Mouse (Mus musculus): ENCODE measurements around the gene Taar7e. TPM values are rescaled to one million over a fixed set of nuclear protein-coding genes. Genes with fewer than 3 reads are reported as not detected.
"Not testable (repeated sequence)": the region's sequence is repeated elsewhere in the genome, so short reads cannot be mapped to it uniquely, and the experiment has no call there.

Taar7e gene
- polyA plus RNA-seq, 1 experiment from 2014 or later: not detected

GRCm38 (mm10) chr10:24049210-24049609 is 11.8 kb downstream of the Taar7e start, which contains the start of gene Taar7f:
Taar7f (plus strand) TSS chr10:24049510.
- Histone ChIP-seq H3K9me3 (ENCODE audit: control insufficient read depth, low read depth, low read length) (no peaks in the 10 kb centered on the region), H3K27ac (ENCODE audit: low read length) (no peak within 1 kb of the TSS), H3K27me3 (ENCODE audit: control insufficient read depth, insufficient read depth, low read length) (no peaks in the 10 kb centered on the region), H3K4me2 (replicated peaks; ENCODE audit: low read depth, low read length) (no peak within 1 kb of the TSS), H3K36me3 (ENCODE audit: control insufficient read depth, insufficient read depth, low read length) (no peaks in the 10 kb centered on the region), H3K9ac (replicated peaks; ENCODE audit: low read depth, low read length) (no peak within 1 kb of the TSS), H3K4me3 (ENCODE audit: low read depth, low read length) (no peak within 1 kb of the TSS), H3K4me1 (ENCODE audit: control insufficient read depth, insufficient read depth, low read length) (no peaks in the 10 kb centered on the region)
- no peak for ATAC-seq (ENCODE audit: insufficient number of reproducible peaks, insufficient read depth, low FRiP score, low read depth)

- H3K4me1 ChIP-seq (ENCODE audit: control insufficient read depth, insufficient read depth, low read length): no peaks in the 10 kb centered on the region
- no peaks in the 10 kb centered on the region for H3K36me3 ChIP-seq (ENCODE audit: control insufficient read depth, insufficient read depth, low read length)
- no peak overlapping the region for H3K4me3 ChIP-seq (ENCODE audit: low read depth, low read length)
- no peak for ATAC-seq (ENCODE audit: insufficient number of reproducible peaks, insufficient read depth, low FRiP score, low read depth)
- H3K27ac ChIP-seq (ENCODE audit: low read length): no peak overlapping the region
- 39% methylated on average over 5 of the region's 5 CpGs for WGBS
- no peaks in the 10 kb centered on the region for H3K27me3 ChIP-seq (ENCODE audit: control insufficient read depth, insufficient read depth, low read length)
- H3K4me2 ChIP-seq (replicated peaks; ENCODE audit: low read depth, low read length): no peak overlapping the region
- H3K9me3 ChIP-seq (ENCODE audit: control insufficient read depth, low read depth, low read length): no peaks in the 10 kb centered on the region
- no peak overlapping the region for H3K9ac ChIP-seq (replicated peaks; ENCODE audit: low read depth, low read length)
Measured at GRCm38 (mm10) chr10:24052039-24052438, 14.6 kb downstream of the Taar7e start.

GRCm38 (mm10) chr10:24058986-24059385 is 21.6 kb downstream of the Taar7e start:
- ATAC-seq (ENCODE audit: insufficient number of reproducible peaks, insufficient read depth, low FRiP score, low read depth): no peak
- Histone ChIP-seq H3K9ac (replicated peaks; ENCODE audit: low read depth, low read length) (no peak overlapping the region), H3K27me3 (ENCODE audit: control insufficient read depth, insufficient read depth, low read length) (no peaks in the 10 kb centered on the region), H3K27ac (ENCODE audit: low read length) (no peak overlapping the region), H3K36me3 (ENCODE audit: control insufficient read depth, insufficient read depth, low read length) (no peaks in the 10 kb centered on the region), H3K4me2 (replicated peaks; ENCODE audit: low read depth, low read length) (no peak overlapping the region), H3K4me1 (ENCODE audit: control insufficient read depth, insufficient read depth, low read length) (no peaks in the 10 kb centered on the region), H3K9me3 (ENCODE audit: control insufficient read depth, low read depth, low read length) (no peaks in the 10 kb centered on the region), H3K4me3 (ENCODE audit: low read depth, low read length) (no peak overlapping the region)
- 87% methylated on average over 3 of the region's 3 CpGs for WGBS

GRCm38 (mm10) chr10:24074751-24075150 is 37.3 kb downstream of the Taar7e start:
- WGBS: 38% methylated on average over 2 of the region's 2 CpGs
- H3K9ac ChIP-seq (replicated peaks; ENCODE audit: low read depth, low read length); ATAC-seq (ENCODE audit: insufficient number of reproducible peaks, insufficient read depth, low FRiP score, low read depth): not testable (repeated sequence)

GRCm38 (mm10) chr10:24076200-24076599 is 38.8 kb downstream of the Taar7e start, which contains the start of gene Taar8a:
Taar8a (plus strand) TSS chr10:24076500.
- H3K27me3 ChIP-seq (ENCODE audit: control insufficient read depth, insufficient read depth, low read length); H3K27ac ChIP-seq (ENCODE audit: low read length); ATAC-seq (ENCODE audit: insufficient number of reproducible peaks, insufficient read depth, low FRiP score, low read depth); H3K9ac ChIP-seq (replicated peaks; ENCODE audit: low read depth, low read length); H3K9me3 ChIP-seq (ENCODE audit: control insufficient read depth, low read depth, low read length); H3K36me3 ChIP-seq (ENCODE audit: control insufficient read depth, insufficient read depth, low read length); H3K4me3 ChIP-seq (ENCODE audit: low read depth, low read length); H3K4me2 ChIP-seq (replicated peaks; ENCODE audit: low read depth, low read length); H3K4me1 ChIP-seq (ENCODE audit: control insufficient read depth, insufficient read depth, low read length): not testable (repeated sequence)
- WGBS: 89% methylated on average over 2 of the region's 4 CpGs

More at GRCm38 (mm10) chr10:24074751-24075150, 37.3 kb downstream of the Taar7e start:
- H3K27ac ChIP-seq (ENCODE audit: low read length); H3K36me3 ChIP-seq (ENCODE audit: control insufficient read depth, insufficient read depth, low read length); H3K9me3 ChIP-seq (ENCODE audit: control insufficient read depth, low read depth, low read length); H3K4me2 ChIP-seq (replicated peaks; ENCODE audit: low read depth, low read length); H3K4me1 ChIP-seq (ENCODE audit: control insufficient read depth, insufficient read depth, low read length); H3K27me3 ChIP-seq (ENCODE audit: control insufficient read depth, insufficient read depth, low read length); H3K4me3 ChIP-seq (ENCODE audit: low read depth, low read length): not testable (repeated sequence)

- no peak for ATAC-seq (ENCODE audit: insufficient number of reproducible peaks, insufficient read depth, low FRiP score, low read depth)
- 31% methylated on average over 3 of the region's 3 CpGs for WGBS
- H3K4me2 ChIP-seq (replicated peaks; ENCODE audit: low read depth, low read length): no peak overlapping the region
Measured at GRCm38 (mm10) chr10:24080166-24080565, 42.8 kb downstream of the Taar7e start.

GRCm38 (mm10) chr10:24085936-24086335 is 48.5 kb downstream of the Taar7e start:
- H3K4me1 ChIP-seq (ENCODE audit: control insufficient read depth, insufficient read depth, low read length): no peaks in the 10 kb centered on the region
- no peaks in the 10 kb centered on the region for H3K9me3 ChIP-seq (ENCODE audit: control insufficient read depth, low read depth, low read length)
- ATAC-seq (ENCODE audit: insufficient number of reproducible peaks, insufficient read depth, low FRiP score, low read depth): no peak
- no peaks in the 10 kb centered on the region for H3K36me3 ChIP-seq (ENCODE audit: control insufficient read depth, insufficient read depth, low read length)
- H3K27me3 ChIP-seq (ENCODE audit: control insufficient read depth, insufficient read depth, low read length): no peaks in the 10 kb centered on the region
- H3K9ac ChIP-seq (replicated peaks; ENCODE audit: low read depth, low read length): no peak overlapping the region
- no peak overlapping the region for H3K4me2 ChIP-seq (replicated peaks; ENCODE audit: low read depth, low read length)
- H3K27ac ChIP-seq (ENCODE audit: low read length): no peak overlapping the region
- H3K4me3 ChIP-seq (ENCODE audit: low read depth, low read length): no peak overlapping the region
- 70% methylated on average over 5 of the region's 5 CpGs for WGBS

More at GRCm38 (mm10) chr10:24080166-24080565, 42.8 kb downstream of the Taar7e start:
- Histone ChIP-seq H3K4me3 (ENCODE audit: low read depth, low read length) (no peak overlapping the region), H3K27ac (ENCODE audit: low read length) (no peak overlapping the region), H3K4me1 (ENCODE audit: control insufficient read depth, insufficient read depth, low read length) (no peaks in the 10 kb centered on the region), H3K9ac (replicated peaks; ENCODE audit: low read depth, low read length) (no peak overlapping the region), H3K9me3 (ENCODE audit: control insufficient read depth, low read depth, low read length) (no peaks in the 10 kb centered on the region), H3K27me3 (ENCODE audit: control insufficient read depth, insufficient read depth, low read length) (no peaks in the 10 kb centered on the region), H3K36me3 (ENCODE audit: control insufficient read depth, insufficient read depth, low read length) (no peaks in the 10 kb centered on the region)

GRCm38 (mm10) chr10:24086555-24086954 is 49.1 kb downstream of the Taar7e start:
- 0 out of 2 replicates have a peak, but pooled peaks have one; percentile 56 for ATAC-seq (ENCODE audit: insufficient number of reproducible peaks, insufficient read depth, low FRiP score, low read depth)
- H3K4me2 ChIP-seq (replicated peaks; ENCODE audit: low read depth, low read length): no peak overlapping the region
- WGBS: 53% methylated on average over 5 of the region's 5 CpGs
- H3K27ac ChIP-seq (ENCODE audit: low read length): no peak overlapping the region
- no peak overlapping the region for H3K9ac ChIP-seq (replicated peaks; ENCODE audit: low read depth, low read length)
- H3K36me3 ChIP-seq (ENCODE audit: control insufficient read depth, insufficient read depth, low read length): no peaks in the 10 kb centered on the region
- H3K4me1 ChIP-seq (ENCODE audit: control insufficient read depth, insufficient read depth, low read length): no peaks in the 10 kb centered on the region
- H3K9me3 ChIP-seq (ENCODE audit: control insufficient read depth, low read depth, low read length): no peaks in the 10 kb centered on the region
- no peaks in the 10 kb centered on the region for H3K27me3 ChIP-seq (ENCODE audit: control insufficient read depth, insufficient read depth, low read length)
- no peak overlapping the region for H3K4me3 ChIP-seq (ENCODE audit: low read depth, low read length)

GRCm38 (mm10) chr10:24087168-24087567 is 49.8 kb downstream of the Taar7e start:
- Histone ChIP-seq H3K4me1 (ENCODE audit: control insufficient read depth, insufficient read depth, low read length) (no peaks in the 10 kb centered on the region), H3K4me3 (ENCODE audit: low read depth, low read length) (no peak overlapping the region), H3K27ac (ENCODE audit: low read length) (no peak overlapping the region; the same call in 1 of the 2 replicates), H3K27me3 (ENCODE audit: control insufficient read depth, insufficient read depth, low read length) (no peaks in the 10 kb centered on the region), H3K36me3 (ENCODE audit: control insufficient read depth, insufficient read depth, low read length) (no peaks in the 10 kb centered on the region), H3K4me2 (replicated peaks; ENCODE audit: low read depth, low read length) (no peak overlapping the region), H3K9me3 (ENCODE audit: control insufficient read depth, low read depth, low read length) (no peaks in the 10 kb centered on the region), H3K9ac (replicated peaks; ENCODE audit: low read depth, low read length) (no peak overlapping the region)
- ATAC-seq (ENCODE audit: insufficient number of reproducible peaks, insufficient read depth, low FRiP score, low read depth): no peak
- 93% methylated on average over 2 of the region's 2 CpGs for WGBS
